In genomic region chr8:122314899-122315496, GRCm38 (mm10) we compare ENCODE assay signal across 8 mouse cellular contexts. TPM values are rescaled to one million over a fixed set of nuclear protein-coding genes. Genes with fewer than 3 reads are reported as not detected.
DNase-seq lines count a peak whose midpoint lies in the region; ATAC-seq and TF ChIP-seq lines count a peak whose summit lies in the region.

No protein-coding gene starts in this region.

- H3K36me3 ChIP-seq in heart, embryonic 10.5 days = peaks cover 62% of the 10 kb centered on the region
- H3K36me3 ChIP-seq in kidney, postnatal 0 days (ENCODE audit: insufficient read depth, low read length) = no peaks in the 10 kb centered on the region
- H3K36me3 ChIP-seq in forebrain, embryonic 13.5 days (ENCODE audit: poor library complexity, severe bottlenecking) = no peaks in the 10 kb centered on the region

- H3K4me3 ChIP-seq in heart, embryonic 10.5 days = no peak overlapping the region
- H3K4me3 ChIP-seq in kidney, postnatal 0 days (replicated peaks; ENCODE audit: low read depth, low read length) = no peak overlapping the region
- H3K4me3 ChIP-seq in forebrain, embryonic 13.5 days = no peak overlapping the region

- no peak overlapping the region for H3K9ac ChIP-seq in kidney, postnatal 0 days (ENCODE audit: low read depth, low read length)
- H3K9ac ChIP-seq in forebrain, embryonic 13.5 days = no peak overlapping the region

- H3K4me1 ChIP-seq in heart, embryonic 10.5 days = peaks cover 100% of the 10 kb centered on the region
- H3K4me1 ChIP-seq in kidney, postnatal 0 days (replicated peaks; ENCODE audit: insufficient read depth, low read length) = 0 out of 2 replicates have a peak, but pooled peaks cover 4% of the 10 kb centered on the region
- H3K4me1 ChIP-seq in forebrain, embryonic 13.5 days = peaks cover under 1% of the 10 kb centered on the region; the same call in 1 of the 2 replicates

- peak overlapping the region; percentile 81 for H3K27ac ChIP-seq in heart, embryonic 10.5 days
- peak overlapping the region; percentile 19; the same call in 1 of the 2 replicates for H3K27ac ChIP-seq in kidney, postnatal 0 days
- H3K27ac ChIP-seq in forebrain, embryonic 13.5 days = no peak overlapping the region

- no peak for ATAC-seq in kidney, postnatal 0 days (replicated peaks; ENCODE audit: low FRiP score, low read depth)
- ATAC-seq in forebrain, embryonic 13.5 days = no peak

- no peaks in the 10 kb centered on the region for H3K9me3 ChIP-seq in heart, embryonic 10.5 days
- no peaks in the 10 kb centered on the region for H3K9me3 ChIP-seq in kidney, postnatal 0 days (replicated peaks; ENCODE audit: low read length)
- no peaks in the 10 kb centered on the region for H3K9me3 ChIP-seq in forebrain, embryonic 13.5 days (replicated peaks)

- no peak for TF ChIP-seq CTCF in kidney, postnatal 0 days (IDR thresholded peaks at IDR 0.05; ENCODE audit: low read depth)

- no peaks in the 10 kb centered on the region for H3K27me3 ChIP-seq in heart, embryonic 10.5 days (ENCODE audit: insufficient read depth, poor library complexity, severe bottlenecking)
- H3K27me3 ChIP-seq in kidney, postnatal 0 days (ENCODE audit: insufficient read depth, low read length) = no peaks in the 10 kb centered on the region
- peaks cover 4% of the 10 kb centered on the region; the same call in 1 of the 2 replicates for H3K27me3 ChIP-seq in forebrain, embryonic 13.5 days

- peak; percentile 45 to 60 for DNase-seq in adrenal gland, adult (ENCODE audit: inconsistent age in 2 of 2, low spot score in 1 of 2)
- no peak for DNase-seq in adrenal gland, postnatal 25 days
- DNase-seq in heart, embryonic 10.5 days (ENCODE audit: low spot score) = no peak
- peak; percentile 46 for DNase-seq in kidney, postnatal 0 days (ENCODE audit: low spot score)
- peak; percentile 74 to 84 for DNase-seq in lung, postnatal 4 days
- no peak for DNase-seq in neural tube, embryonic 10.5 days (ENCODE audit: extremely low spot score, low spot score)
- DNase-seq in left cerebral cortex, adult 9 months (ENCODE audit: low spot score in 2 of 2) = no peak

- no peak overlapping the region for H3K4me2 ChIP-seq in kidney, postnatal 0 days (ENCODE audit: low read length)
- no peak overlapping the region for H3K4me2 ChIP-seq in forebrain, embryonic 13.5 days

- 50% methylated on average over 13 of the region's 13 CpGs for WGBS in heart, embryonic 10.5 days
- WGBS in kidney, postnatal 0 days = 43% methylated on average over 13 of the region's 13 CpGs
- WGBS in forebrain, embryonic 13.5 days = 75% methylated on average over 13 of the region's 13 CpGs

RNA-seq across cellular contexts. Expression of gene Zfpm1, which starts 33.1 kb away (rescaled TPM):
- total RNA-seq in adrenal gland, postnatal 25 days (2021) = 17.8 and 22.4 TPM in 2 replicates
- 5.7 and 12.8 TPM in 2 replicates for polyA plus RNA-seq in heart, embryonic 10.5 days (2016; fragmentation: Nextera tagmentation; extraction: Ambion mirVana)
- polyA plus RNA-seq in kidney, postnatal 0 days (2015; fragmentation: Nextera tagmentation; extraction: Ambion mirVana) = 1.4 and 2.3 TPM in 2 replicates
- 0.48 and 0.49 TPM in 2 replicates for polyA plus RNA-seq in forebrain, embryonic 13.5 days (2015; fragmentation: Nextera tagmentation; extraction: Ambion mirVana)

RNA-seq across cellular contexts. Expression of gene Trhr2, which starts 45.5 kb away (rescaled TPM):
- total RNA-seq in adrenal gland, postnatal 25 days (2021) = not detected in 2 replicates
- polyA plus RNA-seq in heart, embryonic 10.5 days (2016; fragmentation: Nextera tagmentation; extraction: Ambion mirVana) = not detected in 2 replicates
- polyA plus RNA-seq in kidney, postnatal 0 days (2015; fragmentation: Nextera tagmentation; extraction: Ambion mirVana) = not detected in 2 replicates
- polyA plus RNA-seq in forebrain, embryonic 13.5 days (2015; fragmentation: Nextera tagmentation; extraction: Ambion mirVana) = not detected in 2 replicates

Comparison
In these comparisons a context has a peak if more than half of its experiments do, and no peak if none do; other contexts are left out.
1. DNase-seq: peak in adrenal gland, adult (2 of 2), kidney, postnatal 0 days (single experiment) and lung, postnatal 4 days (2 of 2); none in adrenal gland, postnatal 25 days (single experiment), heart, embryonic 10.5 days (single experiment), neural tube, embryonic 10.5 days (single experiment) and left cerebral cortex, adult 9 months (0 of 2).